11 mouse cellular contexts compared by ENCODE assay signal in genomic region chr17:15137443-15137842, GRCm38 (mm10).
DNase-seq lines count a peak whose midpoint lies in the region; ATAC-seq and TF ChIP-seq lines count a peak whose summit lies in the region.
"Had no signal": no experiment of that assay in that cellular context is flagged by ENCODE, and none has a peak within 500 bp of the region (broad histone marks: within the 10 kb centered on the region; RNA-seq: fewer than 3 reads in every experiment).

No protein-coding gene starts in this region.

- peak; percentile 1 for DNase-seq in forebrain, embryonic 14.5 days (ENCODE audit: low spot score)
- peak; percentile 53 for DNase-seq in adrenal gland, adult 2 months
- peak; percentile 24 for DNase-seq in heart, postnatal 10 days
- DNase-seq in lung, postnatal 0 days (ENCODE audit: low spot score): peak; percentile 81
- DNase-seq in left cerebral cortex, adult 8-10 months (ENCODE audit: low spot score in 2 of 2): no peak
- no peak for DNase-seq in thymus, postnatal 25 days
- no peak for DNase-seq in spleen, postnatal 10 days (ENCODE audit: low spot score in 2 of 2)

- H3K4me2 ChIP-seq in forebrain, embryonic 14.5 days (ENCODE audit: low read length): no peak overlapping the region
- no peak overlapping the region for H3K4me2 ChIP-seq in forebrain, embryonic 12.5 days
- no peak overlapping the region for H3K4me2 ChIP-seq in lung, postnatal 0 days (replicated peaks; ENCODE audit: low read depth, low read length)
- H3K4me2 ChIP-seq: hindbrain, embryonic 15.5 days; midbrain, embryonic 12.5 days had no signal

- 63% methylated on average over 5 of the region's 5 CpGs for WGBS in forebrain, embryonic 14.5 days
- WGBS in forebrain, embryonic 12.5 days: 81% methylated on average over 5 of the region's 5 CpGs
- WGBS in lung, postnatal 0 days: 47% methylated on average over 4 of the region's 5 CpGs

- no peaks in the 10 kb centered on the region for H3K27me3 ChIP-seq in forebrain, embryonic 14.5 days (replicated peaks; ENCODE audit: control insufficient read depth, insufficient read depth, low read length)
- no peaks in the 10 kb centered on the region for H3K27me3 ChIP-seq in forebrain, embryonic 12.5 days
- no peaks in the 10 kb centered on the region for H3K27me3 ChIP-seq in lung, postnatal 0 days (replicated peaks; ENCODE audit: insufficient read depth, low read length)
- H3K27me3 ChIP-seq: hindbrain, embryonic 15.5 days; midbrain, embryonic 12.5 days had no signal

- intact Hi-C loops in heart, postnatal 10 days (cut with DNase I): no loop called here

- H3K9me3 ChIP-seq in forebrain, embryonic 14.5 days (replicated peaks; ENCODE audit: control insufficient read depth, low read length): no peaks in the 10 kb centered on the region
- H3K9me3 ChIP-seq in forebrain, embryonic 12.5 days: no peaks in the 10 kb centered on the region
- no peaks in the 10 kb centered on the region for H3K9me3 ChIP-seq in lung, postnatal 0 days (ENCODE audit: low read length)
- H3K9me3 ChIP-seq: hindbrain, embryonic 15.5 days; midbrain, embryonic 12.5 days had no signal

- no peak overlapping the region for H3K9ac ChIP-seq in forebrain, embryonic 14.5 days (ENCODE audit: low read length)
- H3K9ac ChIP-seq in forebrain, embryonic 12.5 days: no peak overlapping the region
- no peak overlapping the region for H3K9ac ChIP-seq in lung, postnatal 0 days (replicated peaks; ENCODE audit: low read depth)
- H3K9ac ChIP-seq: hindbrain, embryonic 15.5 days; midbrain, embryonic 12.5 days had no signal

- no peaks in the 10 kb centered on the region for H3K36me3 ChIP-seq in forebrain, embryonic 14.5 days (ENCODE audit: control insufficient read depth, insufficient read depth, low read length)
- no peaks in the 10 kb centered on the region for H3K36me3 ChIP-seq in forebrain, embryonic 12.5 days (replicated peaks)
- no peaks in the 10 kb centered on the region for H3K36me3 ChIP-seq in lung, postnatal 0 days (ENCODE audit: insufficient read depth, low read length)
- H3K36me3 ChIP-seq: hindbrain, embryonic 15.5 days; midbrain, embryonic 12.5 days had no signal

- no peak overlapping the region for H3K4me3 ChIP-seq in forebrain, embryonic 14.5 days (ENCODE audit: low read depth, low read length)
- no peak overlapping the region for H3K4me3 ChIP-seq in forebrain, embryonic 12.5 days (replicated peaks)
- no peak overlapping the region for H3K4me3 ChIP-seq in lung, postnatal 0 days (ENCODE audit: low read depth, low read length)
- H3K4me3 ChIP-seq: hindbrain, embryonic 15.5 days; midbrain, embryonic 12.5 days had no signal

- ATAC-seq in forebrain, embryonic 14.5 days: no peak
- no peak for ATAC-seq in forebrain, embryonic 12.5 days (ENCODE audit: low FRiP score)
- ATAC-seq in lung, postnatal 0 days: peak; percentile 95
- ATAC-seq: CD4-positive, CD25-positive, alpha-beta regulatory T cell, adult 4 months had no signal

- H3K27ac ChIP-seq in forebrain, embryonic 14.5 days (ENCODE audit: low read depth, low read length): no peak overlapping the region
- no peak overlapping the region for H3K27ac ChIP-seq in forebrain, embryonic 12.5 days
- H3K27ac ChIP-seq in lung, postnatal 0 days (ENCODE audit: low read length): no peak overlapping the region
- H3K27ac ChIP-seq: hindbrain, embryonic 15.5 days; midbrain, embryonic 12.5 days had no signal

- no peak for TF ChIP-seq CTCF in lung, postnatal 0 days (IDR thresholded peaks at IDR 0.05)

- peak; percentile 86 for TF ChIP-seq EP300 in lung, postnatal 0 days (IDR thresholded peaks at IDR 0.05)

- H3K4me1 ChIP-seq in forebrain, embryonic 14.5 days (ENCODE audit: control insufficient read depth, insufficient read depth, low read length): no peaks in the 10 kb centered on the region
- peaks cover 6% of the 10 kb centered on the region for H3K4me1 ChIP-seq in forebrain, embryonic 12.5 days
- H3K4me1 ChIP-seq in lung, postnatal 0 days (ENCODE audit: insufficient read depth, low read depth, low read length): no peaks in the 10 kb centered on the region
- H3K4me1 ChIP-seq: hindbrain, embryonic 15.5 days had no signal

Comparison
In these comparisons a context has a peak if more than half of its experiments do, and no peak if none do; other contexts are left out.
1. DNase-seq: peak in forebrain, embryonic 14.5 days (single experiment), adrenal gland, adult 2 months (single experiment), heart, postnatal 10 days (2 of 2) and lung, postnatal 0 days (single experiment); none in left cerebral cortex, adult 8-10 months (0 of 2), thymus, postnatal 25 days (single experiment) and spleen, postnatal 10 days (0 of 2).